Mouse (Mus musculus) neutrophil, adult 5-6 weeks (primary cell): ENCODE results near the gene Exosc2. TPM values are rescaled to one million over a fixed set of nuclear protein-coding genes. Genes with fewer than 3 reads are reported as not detected.

Source experiments
- ATAC-seq: fragments of 151-379, 151-347 bp; 2 replicates; pipeline ENCODE4 v1.8.0; 2017; ENCODE audit warnings: mild to moderate bottlenecking, moderate TSS enrichment; ENCODE audit not compliant: insufficient number of reproducible peaks, poor library complexity, low FRiP score, severe bottlenecking; ENCODE audit errors: extremely low read depth
- total RNA-seq: library from RNA; stranded (forward); fragments of 200-1000 nt; gene quantifications from 2 replicates; pipeline ENCODE4 v1.2.3, GENCODE M21; 2017

The Exosc2 gene
- total RNA-seq, result 27.1 and 30.2 TPM in 2 replicates

GRCm38 (mm10) chr2:31670551-31671035, at the start of gene Exosc2:
Gene Exosc2, plus strand, starts transcription at chr2:31670715.
- ATAC-seq, result peak; percentile 97

- no peak for ATAC-seq
Observed at GRCm38 (mm10) chr2:31633531-31633930, 37.0 kb upstream of the Exosc2 start.

GRCm38 (mm10) chr2:31635281-31636137, 35.0 kb upstream of the Exosc2 start:
- no peak for ATAC-seq

GRCm38 (mm10) chr2:31636138-31636741, 34.3 kb upstream of the Exosc2 start:
- ATAC-seq, result no peak

GRCm38 (mm10) chr2:31636742-31637141, 33.8 kb upstream of the Exosc2 start:
- ATAC-seq, result no peak

- no peak for ATAC-seq
Observed at GRCm38 (mm10) chr2:31637311-31637710, 33.2 kb upstream of the Exosc2 start.

- ATAC-seq, result no peak
Observed at GRCm38 (mm10) chr2:31637807-31638206, 32.7 kb upstream of the Exosc2 start.

- no peak for ATAC-seq
Observed at GRCm38 (mm10) chr2:31638581-31639465, 31.7 kb upstream of the Exosc2 start.

GRCm38 (mm10) chr2:31639466-31639760, 31.1 kb upstream of the Exosc2 start:
- no peak for ATAC-seq

GRCm38 (mm10) chr2:31639901-31640608, 30.5 kb upstream of the Exosc2 start, which contains the start of gene Prdm12:
Gene Prdm12, plus strand, starts transcription at chr2:31640037.
- ATAC-seq, result no peak

- no peak for ATAC-seq
Observed at GRCm38 (mm10) chr2:31640609-31641507, 29.7 kb upstream of the Exosc2 start.

GRCm38 (mm10) chr2:31641508-31641830, 29.0 kb upstream of the Exosc2 start:
- no peak for ATAC-seq

- ATAC-seq, result no peak
Observed at GRCm38 (mm10) chr2:31641929-31642328, 28.6 kb upstream of the Exosc2 start.

GRCm38 (mm10) chr2:31653971-31654853, 16.3 kb upstream of the Exosc2 start:
- ATAC-seq, result no peak

- no peak for ATAC-seq
Observed at GRCm38 (mm10) chr2:31654854-31655559, 15.5 kb upstream of the Exosc2 start.

- ATAC-seq, result no peak
Observed at GRCm38 (mm10) chr2:31656374-31656773, 14.1 kb upstream of the Exosc2 start.
